Mouse (Mus musculus) kidney, postnatal 4 days (tissue): Measurements from ENCODE around the gene Phldb1.

Source experiments
- DNase-seq, 2 experiments: peaks; one replicate each; pipeline ENCODE4 v3.0.0; 2021; ENCODE audit warnings: mixed read lengths in 2 of 2

Phldb1 gene

GRCm38 (mm10) chr9:44726431-44727146 is 8.4 kb downstream of the Phldb1 start:
- DNase-seq: peak; percentile 41 to 64

GRCm38 (mm10) chr9:44724665-44725064 is 10.3 kb downstream of the Phldb1 start:
- DNase-seq: no peak

GRCm38 (mm10) chr9:44724223-44724622 is 10.8 kb downstream of the Phldb1 start:
- DNase-seq: peak in 1 of 2 experiments; percentile 47

GRCm38 (mm10) chr9:44723521-44724041 is 11.4 kb downstream of the Phldb1 start:
- DNase-seq: no peak

- DNase-seq: peak in 1 of 2 experiments; percentile 34
Observed at GRCm38 (mm10) chr9:44723008-44723407, 12.0 kb downstream of the Phldb1 start.

GRCm38 (mm10) chr9:44722575-44722974 is 12.4 kb downstream of the Phldb1 start:
- no peak for DNase-seq

- no peak for DNase-seq
Observed at GRCm38 (mm10) chr9:44721877-44722186, 13.2 kb downstream of the Phldb1 start.

GRCm38 (mm10) chr9:44721154-44721876 is 13.7 kb downstream of the Phldb1 start:
- peak; percentile 88 to 92 for DNase-seq

- DNase-seq: peak; percentile 22 to 45
Observed at GRCm38 (mm10) chr9:44720358-44721153, 14.4 kb downstream of the Phldb1 start.

GRCm38 (mm10) chr9:44719632-44720357 is 15.2 kb downstream of the Phldb1 start:
- DNase-seq: no peak

GRCm38 (mm10) chr9:44718937-44719631 is 15.9 kb downstream of the Phldb1 start:
- no peak for DNase-seq

- no peak for DNase-seq
Observed at GRCm38 (mm10) chr9:44717822-44718242, 17.2 kb downstream of the Phldb1 start.

GRCm38 (mm10) chr9:44716997-44717821 is 17.8 kb downstream of the Phldb1 start:
- peak in 1 of 2 experiments; percentile 1 for DNase-seq

- no peak for DNase-seq
Observed at GRCm38 (mm10) chr9:44715705-44716362, 19.2 kb downstream of the Phldb1 start.

GRCm38 (mm10) chr9:44715109-44715508 is 19.9 kb downstream of the Phldb1 start:
- DNase-seq: no peak

- DNase-seq: no peak
Observed at GRCm38 (mm10) chr9:44713574-44713973, 21.4 kb downstream of the Phldb1 start.

GRCm38 (mm10) chr9:44713080-44713479 is 21.9 kb downstream of the Phldb1 start:
- DNase-seq: no peak

GRCm38 (mm10) chr9:44711602-44712001 is 23.4 kb downstream of the Phldb1 start:
- DNase-seq: no peak

GRCm38 (mm10) chr9:44710213-44710612 is 24.8 kb downstream of the Phldb1 start:
- DNase-seq: no peak

GRCm38 (mm10) chr9:44709600-44709999 is 25.4 kb downstream of the Phldb1 start:
- DNase-seq: peak; percentile 68 to 76
